In the genomic region with DNA sequence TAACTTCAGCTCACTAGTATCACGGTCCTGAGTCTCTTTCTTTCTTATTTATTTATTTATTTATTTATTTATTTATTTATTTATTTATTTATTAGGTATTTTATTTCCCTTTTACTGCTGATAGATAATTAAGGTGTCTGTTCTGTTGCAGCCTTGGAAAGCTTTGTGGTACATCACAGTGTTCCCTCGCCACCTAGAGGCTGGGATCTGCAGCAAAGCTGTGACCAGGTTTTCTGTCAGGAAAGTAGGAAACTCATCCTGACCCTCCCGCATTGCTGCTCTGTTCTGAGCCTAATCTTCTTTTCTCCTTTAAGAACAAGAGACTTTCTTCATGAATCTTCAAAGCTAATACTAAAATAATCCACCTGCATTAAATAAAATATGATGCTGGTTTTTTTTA, we compare ENCODE assay signal across 8 mouse cellular contexts.
DNase-seq lines count a peak whose midpoint lies in the region; ATAC-seq and TF ChIP-seq lines count a peak whose summit lies in the region.

No protein-coding gene starts in this region.

- ATAC-seq in forebrain, embryonic 13.5 days = peak; percentile 75
- peak; percentile 87 for ATAC-seq in hindbrain, embryonic 16.5 days
- no peak for ATAC-seq in midbrain, postnatal 0 days (ENCODE audit: low FRiP score)
- ATAC-seq in granulocyte monocyte progenitor cell, adult 5-6 weeks (replicated peaks; ENCODE audit: poor library complexity, severe bottlenecking) = no peak

- H3K4me2 ChIP-seq in forebrain, embryonic 13.5 days = no peak overlapping the region
- no peak overlapping the region for H3K4me2 ChIP-seq in hindbrain, embryonic 16.5 days (ENCODE audit: low read length)
- no peak overlapping the region for H3K4me2 ChIP-seq in midbrain, postnatal 0 days (ENCODE audit: low read depth, low read length, poor library complexity, severe bottlenecking)

- H3K9ac ChIP-seq in forebrain, embryonic 13.5 days = no peak overlapping the region
- H3K9ac ChIP-seq in hindbrain, embryonic 16.5 days (ENCODE audit: low read depth, low read length) = no peak overlapping the region
- H3K9ac ChIP-seq in midbrain, postnatal 0 days (replicated peaks; ENCODE audit: low read length, poor library complexity, severe bottlenecking) = no peak overlapping the region

- H3K27ac ChIP-seq in forebrain, embryonic 13.5 days = no peak overlapping the region
- H3K27ac ChIP-seq in forebrain, embryonic 10.5 days = no peak overlapping the region
- no peak overlapping the region for H3K27ac ChIP-seq in hindbrain, embryonic 16.5 days (ENCODE audit: low read depth, low read length)
- H3K27ac ChIP-seq in midbrain, postnatal 0 days (ENCODE audit: low read depth, low read length) = no peak overlapping the region

- H3K9me3 ChIP-seq in forebrain, embryonic 13.5 days (replicated peaks) = no peaks in the 10 kb centered on the region
- H3K9me3 ChIP-seq in forebrain, embryonic 10.5 days = no peaks in the 10 kb centered on the region
- no peaks in the 10 kb centered on the region for H3K9me3 ChIP-seq in hindbrain, embryonic 16.5 days (ENCODE audit: control insufficient read depth, low read length)
- no peaks in the 10 kb centered on the region for H3K9me3 ChIP-seq in midbrain, postnatal 0 days (ENCODE audit: low read length)

- peak; percentile 81 for TF ChIP-seq CTCF in midbrain, postnatal 0 days (IDR thresholded peaks at IDR 0.05)

- DNase-seq in forebrain, embryonic 10.5 days (ENCODE audit: extremely low spot score, low spot score) = no peak
- DNase-seq in ovary, postnatal 14 days (ENCODE audit: low spot score) = peak; percentile 13
- no peak for DNase-seq in ovary, postnatal 10 days (ENCODE audit: low spot score)
- DNase-seq in midbrain, postnatal 0 days (ENCODE audit: low spot score) = peak; percentile 78
- no peak for DNase-seq in natural killer cell, adult 2 months (ENCODE audit: low spot score in 2 of 2)

- no peaks in the 10 kb centered on the region for H3K4me1 ChIP-seq in forebrain, embryonic 13.5 days
- H3K4me1 ChIP-seq in forebrain, embryonic 10.5 days = no peaks in the 10 kb centered on the region
- no peaks in the 10 kb centered on the region for H3K4me1 ChIP-seq in hindbrain, embryonic 16.5 days (ENCODE audit: control insufficient read depth, insufficient read depth, low read depth, low read length)
- no peaks in the 10 kb centered on the region for H3K4me1 ChIP-seq in midbrain, postnatal 0 days (ENCODE audit: insufficient read depth, low read length)

- no peaks in the 10 kb centered on the region for H3K27me3 ChIP-seq in forebrain, embryonic 13.5 days
- H3K27me3 ChIP-seq in forebrain, embryonic 10.5 days (ENCODE audit: poor library complexity, severe bottlenecking) = no peaks in the 10 kb centered on the region
- no peaks in the 10 kb centered on the region for H3K27me3 ChIP-seq in hindbrain, embryonic 16.5 days (replicated peaks; ENCODE audit: control insufficient read depth, insufficient read depth, low read length)
- no peaks in the 10 kb centered on the region for H3K27me3 ChIP-seq in midbrain, postnatal 0 days (ENCODE audit: insufficient read depth, low read length)

- H3K4me3 ChIP-seq in forebrain, embryonic 13.5 days = no peak overlapping the region
- H3K4me3 ChIP-seq in forebrain, embryonic 10.5 days = no peak overlapping the region
- H3K4me3 ChIP-seq in hindbrain, embryonic 16.5 days (ENCODE audit: low read length) = no peak overlapping the region
- no peak overlapping the region for H3K4me3 ChIP-seq in midbrain, postnatal 0 days (ENCODE audit: low read depth, low read length)

- 75% methylated on average over 3 of the region's 3 CpGs for WGBS in forebrain, embryonic 13.5 days
- 77% methylated on average over 3 of the region's 3 CpGs for WGBS in forebrain, embryonic 10.5 days
- 67% methylated on average over 3 of the region's 3 CpGs for WGBS in hindbrain, embryonic 16.5 days
- WGBS in midbrain, postnatal 0 days = 59% methylated on average over 3 of the region's 3 CpGs

- no peaks in the 10 kb centered on the region for H3K36me3 ChIP-seq in forebrain, embryonic 13.5 days (ENCODE audit: poor library complexity, severe bottlenecking)
- H3K36me3 ChIP-seq in forebrain, embryonic 10.5 days (replicated peaks) = no peaks in the 10 kb centered on the region
- no peaks in the 10 kb centered on the region for H3K36me3 ChIP-seq in hindbrain, embryonic 16.5 days (ENCODE audit: control insufficient read depth, insufficient read depth, low read length)
- no peaks in the 10 kb centered on the region for H3K36me3 ChIP-seq in midbrain, postnatal 0 days (ENCODE audit: insufficient read depth, low read length)

Comparison
In these comparisons a context has a peak if more than half of its experiments do, and no peak if none do; other contexts are left out.
1. DNase-seq: peak in ovary, postnatal 14 days (single experiment) and midbrain, postnatal 0 days (single experiment); none in forebrain, embryonic 10.5 days (single experiment), ovary, postnatal 10 days (single experiment) and natural killer cell, adult 2 months (0 of 2).
2. ATAC-seq: peak in forebrain, embryonic 13.5 days (single experiment) and hindbrain, embryonic 16.5 days (single experiment); none in midbrain, postnatal 0 days (single experiment) and granulocyte monocyte progenitor cell, adult 5-6 weeks (single experiment).